15 mouse cellular contexts compared by ENCODE assay signal in genomic region chr2:78965396-78965795, GRCm38 (mm10).
"Had no signal": no experiment of that assay in that cellular context is flagged by ENCODE, and none has a peak within 500 bp of the region (broad histone marks: within the 10 kb centered on the region; RNA-seq: fewer than 3 reads in every experiment).

No protein-coding gene starts in this region.

- H3K4me3 ChIP-seq: kidney, embryonic 15.5 days; limb, embryonic 15.5 days; liver, embryonic 12.5 days; midbrain, embryonic 12.5 days; neural tube, embryonic 12.5 days; stomach, embryonic 15.5 days had no signal

- H3K9me3 ChIP-seq: kidney, embryonic 15.5 days; limb, embryonic 15.5 days; liver, embryonic 12.5 days; midbrain, embryonic 12.5 days; neural tube, embryonic 12.5 days; stomach, embryonic 15.5 days had no signal

- DNase-seq: kidney, adult 18-20 months; kidney, postnatal 14 days; left cerebral cortex, postnatal 4 days; lung, embryonic 14.5 days; lung, postnatal 10 days; lung, postnatal 4 days; right cerebral cortex, postnatal 14 days; thymus, adult 2 months; thymus, postnatal 25 days had no signal

- H3K4me1 ChIP-seq: kidney, embryonic 15.5 days; limb, embryonic 15.5 days; stomach, embryonic 15.5 days had no signal

- H3K36me3 ChIP-seq: kidney, embryonic 15.5 days; limb, embryonic 15.5 days; liver, embryonic 12.5 days; midbrain, embryonic 12.5 days; neural tube, embryonic 12.5 days; stomach, embryonic 15.5 days had no signal

- H3K4me2 ChIP-seq: kidney, embryonic 15.5 days; limb, embryonic 15.5 days; liver, embryonic 12.5 days; lung, embryonic 14.5 days; midbrain, embryonic 12.5 days; neural tube, embryonic 12.5 days; stomach, embryonic 15.5 days had no signal

- H3K27ac ChIP-seq: kidney, embryonic 15.5 days; limb, embryonic 15.5 days; liver, embryonic 12.5 days; midbrain, embryonic 12.5 days; neural tube, embryonic 12.5 days; stomach, embryonic 15.5 days had no signal

- H3K9ac ChIP-seq: kidney, embryonic 15.5 days; limb, embryonic 15.5 days; liver, embryonic 12.5 days; lung, embryonic 14.5 days; midbrain, embryonic 12.5 days; neural tube, embryonic 12.5 days; stomach, embryonic 15.5 days had no signal

- H3K27me3 ChIP-seq: kidney, embryonic 15.5 days; liver, embryonic 12.5 days; midbrain, embryonic 12.5 days; neural tube, embryonic 12.5 days; stomach, embryonic 15.5 days had no signal

- ATAC-seq: liver, embryonic 12.5 days had no signal
